Mouse (Mus musculus) urinary bladder, postnatal 14 days (tissue): ENCODE measurements around the gene Tmsb4x.

Source experiments
- DNase-seq: peaks from one replicate; pipeline ENCODE4 v3.0.0; 2021; ENCODE audit warnings: low spot score

The Tmsb4x gene

GRCm38 (mm10) chrX:167179961-167180642, 29.0 kb downstream of the Tmsb4x start:
- no peak for DNase-seq

- DNase-seq: no peak
Observed at GRCm38 (mm10) chrX:167179549-167179948, 29.6 kb downstream of the Tmsb4x start.

- DNase-seq: no peak
Observed at GRCm38 (mm10) chrX:167175319-167175718, 33.8 kb downstream of the Tmsb4x start.

- no peak for DNase-seq
Observed at GRCm38 (mm10) chrX:167174311-167174710, 34.8 kb downstream of the Tmsb4x start.

- no peak for DNase-seq
Observed at GRCm38 (mm10) chrX:167172256-167172655, 36.9 kb downstream of the Tmsb4x start.

GRCm38 (mm10) chrX:167171281-167171680, 37.8 kb downstream of the Tmsb4x start:
- DNase-seq: no peak

- DNase-seq: peak; percentile 5
Observed at GRCm38 (mm10) chrX:167167282-167167681, 41.8 kb downstream of the Tmsb4x start.

- no peak for DNase-seq
Observed at GRCm38 (mm10) chrX:167166051-167166450, 43.1 kb downstream of the Tmsb4x start.

GRCm38 (mm10) chrX:167157691-167158090, 51.4 kb downstream of the Tmsb4x start:
- no peak for DNase-seq
